Comparison of ENCODE assay signal across 28 mouse cellular contexts in genomic region chr1:166730215-166730614, GRCm38 (mm10). TPM values are rescaled to one million over a fixed set of nuclear protein-coding genes. Genes with fewer than 3 reads are reported as not detected.
DNase-seq lines count a peak whose midpoint lies in the region; ATAC-seq and TF ChIP-seq lines count a peak whose summit lies in the region.
"Had no signal": no experiment of that assay in that cellular context is flagged by ENCODE, and none has a peak within 500 bp of the region (broad histone marks: within the 10 kb centered on the region; RNA-seq: fewer than 3 reads in every experiment).

No protein-coding gene starts in this region.

- H3K4me3 ChIP-seq in CH12.LX (replicated peaks in 1 of 3; ENCODE audit: low read depth in 2 of 3, low read length in 2 of 3, poor library complexity in 1 of 3) (peak overlapping the region in 1 of 3 experiments; percentile 33), MEL (ENCODE audit: control insufficient read depth in 1 of 2, insufficient read depth in 1 of 2, low read depth in 2 of 2, low read length in 2 of 2) (no peak overlapping the region)
- no peak overlapping the region for H3K4me3 ChIP-seq in neural tube, embryonic 15.5 days (replicated peaks)
- H3K4me3 ChIP-seq in midbrain, embryonic 11.5 days (ENCODE audit: low read depth, low read length): no peak overlapping the region
- no peak overlapping the region for H3K4me3 ChIP-seq in intestine, embryonic 16.5 days (ENCODE audit: low read length)

- H3K27me3 ChIP-seq in CH12.LX (replicated peaks) (no peaks in the 10 kb centered on the region), MEL (ENCODE audit: control insufficient read depth in 1 of 2, insufficient read depth in 2 of 2, low read length in 2 of 2) (no peaks in the 10 kb centered on the region; a peak in 1 of 4 replicates)
- no peaks in the 10 kb centered on the region for H3K27me3 ChIP-seq in neural tube, embryonic 15.5 days (replicated peaks)
- no peaks in the 10 kb centered on the region for H3K27me3 ChIP-seq in midbrain, embryonic 11.5 days (ENCODE audit: control insufficient read depth, insufficient read depth, low read length)
- no peaks in the 10 kb centered on the region for H3K27me3 ChIP-seq in intestine, embryonic 16.5 days (replicated peaks; ENCODE audit: control insufficient read depth, insufficient read depth, low read length)

- 69% methylated on average over 2 of the region's 2 CpGs for WGBS in neural tube, embryonic 15.5 days
- 75% methylated on average over 2 of the region's 2 CpGs for WGBS in midbrain, embryonic 11.5 days
- WGBS in intestine, embryonic 16.5 days: 67% methylated on average over 2 of the region's 2 CpGs

- H3K36me3 ChIP-seq in CH12.LX (replicated peaks in 1 of 2; ENCODE audit: control insufficient read depth in 1 of 2, insufficient read depth in 1 of 2, low read length in 1 of 2) (no peaks in the 10 kb centered on the region), MEL (ENCODE audit: control insufficient read depth in 1 of 2, insufficient read depth in 2 of 2, low read length in 2 of 2) (no peaks in the 10 kb centered on the region)
- H3K36me3 ChIP-seq in neural tube, embryonic 15.5 days: no peaks in the 10 kb centered on the region
- H3K36me3 ChIP-seq in midbrain, embryonic 11.5 days (ENCODE audit: control insufficient read depth, insufficient read depth, low read length): no peaks in the 10 kb centered on the region
- H3K36me3 ChIP-seq in intestine, embryonic 16.5 days (ENCODE audit: control insufficient read depth, insufficient read depth, low read length): no peaks in the 10 kb centered on the region
- H3K36me3 ChIP-seq: G1E had no signal

- TF ChIP-seq POLR2A in CH12.LX (IDR thresholded peaks at IDR 0.05; ENCODE audit: low read depth, low read length): no peak
- TF ChIP-seq POLR2A in MEL (IDR thresholded peaks at IDR 0.05; ENCODE audit: control insufficient read depth in 1 of 2, insufficient read depth in 1 of 2, low read depth in 1 of 2, low read length in 2 of 2, poor library complexity in 1 of 2): no peak

- TF ChIP-seq CTCF in CH12.LX (conservative IDR thresholded peaks at IDR 0.05 in 1 of 2, IDR thresholded peaks at IDR 0.05 in 1 of 2; ENCODE audit: low read depth in 2 of 2, low read length in 2 of 2) (no peak), MEL (IDR thresholded peaks at IDR 0.05 in 2 of 3, conservative IDR thresholded peaks at IDR 0.05 in 1 of 3; ENCODE audit: control insufficient read depth in 1 of 3, insufficient read depth in 1 of 3, low read depth in 2 of 3, low read length in 3 of 3, poor library complexity in 1 of 3, severe bottlenecking in 1 of 3) (no peak)

- H3K9me3 ChIP-seq in CH12.LX (replicated peaks; ENCODE audit: low read length): no peaks in the 10 kb centered on the region
- H3K9me3 ChIP-seq in MEL (replicated peaks; ENCODE audit: insufficient read depth, low read length): no peaks in the 10 kb centered on the region
- H3K9me3 ChIP-seq in neural tube, embryonic 15.5 days (replicated peaks): no peaks in the 10 kb centered on the region
- no peaks in the 10 kb centered on the region for H3K9me3 ChIP-seq in midbrain, embryonic 11.5 days (ENCODE audit: control insufficient read depth, low read length)
- H3K9me3 ChIP-seq in intestine, embryonic 16.5 days (ENCODE audit: control insufficient read depth, low read length): no peaks in the 10 kb centered on the region

- TF ChIP-seq RAD21 in CH12.LX (IDR thresholded peaks at IDR 0.05; ENCODE audit: low read depth, low read length) (no peak), MEL (IDR thresholded peaks at IDR 0.05; ENCODE audit: low read depth, low read length) (no peak)

- H3K4me2 ChIP-seq in CH12.LX (ENCODE audit: insufficient read depth, low read depth, poor library complexity, severe bottlenecking): no peak overlapping the region
- H3K4me2 ChIP-seq in neural tube, embryonic 15.5 days: no peak overlapping the region
- H3K4me2 ChIP-seq in midbrain, embryonic 11.5 days: no peak overlapping the region
- no peak overlapping the region for H3K4me2 ChIP-seq in intestine, embryonic 16.5 days (ENCODE audit: low read depth, low read length)

- no peak overlapping the region for H3K9ac ChIP-seq in CH12.LX (ENCODE audit: insufficient read depth, low read depth)
- H3K9ac ChIP-seq in MEL (ENCODE audit: control insufficient read depth, low read depth, low read length, poor library complexity, severe bottlenecking): no peak overlapping the region
- no peak overlapping the region for H3K9ac ChIP-seq in neural tube, embryonic 15.5 days (replicated peaks)
- H3K9ac ChIP-seq in midbrain, embryonic 11.5 days (ENCODE audit: low read length): no peak overlapping the region
- H3K9ac ChIP-seq in intestine, embryonic 16.5 days (ENCODE audit: low read depth, low read length): no peak overlapping the region

- H3K27ac ChIP-seq in CH12.LX (ENCODE audit: insufficient read depth, low read depth) (no peak overlapping the region), MEL (ENCODE audit: control insufficient read depth, low read depth, low read length) (no peak overlapping the region)
- H3K27ac ChIP-seq in neural tube, embryonic 15.5 days (replicated peaks): no peak overlapping the region
- no peak overlapping the region for H3K27ac ChIP-seq in midbrain, embryonic 11.5 days (ENCODE audit: low read depth, low read length)
- H3K27ac ChIP-seq in intestine, embryonic 16.5 days (ENCODE audit: low read length): no peak overlapping the region

- no peaks in the 10 kb centered on the region for H3K79me2 ChIP-seq in CH12.LX (replicated peaks; ENCODE audit: control insufficient read depth, extremely low read depth, insufficient read depth, poor library complexity, severe bottlenecking)
- no peaks in the 10 kb centered on the region for H3K79me2 ChIP-seq in MEL (ENCODE audit: control insufficient read depth, insufficient read depth, low read length, poor library complexity)

- dilution Hi-C loops in CH12.LX (cut with MboI; ENCODE audit: extremely low pct_ligation_motif_present, extremely low pct_unique_long_range_greater_than_20kb, low sequenced_read_pairs): no loop called here

- TF ChIP-seq EP300 in CH12.LX (IDR thresholded peaks at IDR 0.05; ENCODE audit: low read length) (peak; percentile 31; the same call in 1 of the 2 replicates), MEL (IDR thresholded peaks at IDR 0.05; ENCODE audit: low read depth in 1 of 2, low read length in 2 of 2) (no peak)

- H3K4me1 ChIP-seq in CH12.LX (ENCODE audit: control insufficient read depth in 1 of 2, insufficient read depth in 2 of 2) (peaks cover 9 to 45% of the 10 kb centered on the region in 2 experiments), MEL (ENCODE audit: control insufficient read depth in 1 of 2, insufficient read depth in 2 of 2, low read length in 2 of 2) (no peaks in the 10 kb centered on the region)
- H3K4me1 ChIP-seq in neural tube, embryonic 15.5 days: no peaks in the 10 kb centered on the region
- no peaks in the 10 kb centered on the region for H3K4me1 ChIP-seq in midbrain, embryonic 11.5 days (ENCODE audit: control insufficient read depth, insufficient read depth, low read length)
- no peaks in the 10 kb centered on the region for H3K4me1 ChIP-seq in intestine, embryonic 16.5 days (ENCODE audit: control insufficient read depth, insufficient read depth, low read length)

- DNase-seq in CH12.LX (ENCODE audit: extremely low read depth) (peak; percentile 42), MEL (ENCODE audit: low read depth, low spot score) (peak; percentile 6)
- no peak for DNase-seq in urinary bladder, adult 2 months (ENCODE audit: low spot score)
- no peak for DNase-seq in midbrain, embryonic 11.5 days (ENCODE audit: low spot score, missing footprints)
- DNase-seq: adrenal gland, adult 2 months; adrenal gland, adult 8-10 months; adrenal gland, postnatal 10 days; adrenal gland, postnatal 14 days; adrenal gland, postnatal 25 days; adrenal gland, postnatal 36 days; B cell, adult 2 months; cerebellum, adult 11 months; cerebellum, adult 11-12 months; cerebellum, adult 18-20 months; cerebellum, adult 2 months had no signal

- in situ Hi-C loops in CH12.LX (cut with MboI; ENCODE audit: low pct_ligation_motif_present, low pct_unique_long_range_greater_than_20kb, low sequenced_read_pairs): loop anchor here (25.0 kb wide), 1 partner anchor 482 kb away; no protein-coding TSS in a partner anchor

- ATAC-seq in granulocyte monocyte progenitor cell, adult 5-6 weeks (replicated peaks; ENCODE audit: poor library complexity, severe bottlenecking): peak; percentile 40; the same call in 1 of the 2 replicates
- ATAC-seq in megakaryocyte, adult 5-6 weeks (ENCODE audit: poor library complexity, severe bottlenecking): peak; percentile 51
- ATAC-seq in neural tube, embryonic 15.5 days (ENCODE audit: low FRiP score): no peak
- no peak for ATAC-seq in midbrain, embryonic 11.5 days (ENCODE audit: low FRiP score)
- no peak for ATAC-seq in intestine, embryonic 16.5 days
- ATAC-seq: activated CD4-positive, CD25-positive, alpha-beta regulatory T cell, adult 4 months; CD4-positive, CD25-positive, alpha-beta regulatory T cell, adult 4 months; Patski had no signal

TF ChIP-seq in CH12.LX, 34 proteins besides CTCF, POLR2A, EP300 and RAD21:
- TF ChIP-seq RCOR1 (conservative IDR thresholded peaks at IDR 0.05; ENCODE audit: low read depth, low read length): no peak
- TF ChIP-seq IRF4 (IDR thresholded peaks at IDR 0.05; ENCODE audit: low read depth, low read length): peak; percentile 61

TF ChIP-seq in MEL, 35 proteins besides CTCF, POLR2A, EP300 and RAD21:
- TF ChIP-seq GATA1 (IDR thresholded peaks at IDR 0.05; ENCODE audit: low read depth, low read length) (no peak), ZC3H11A (IDR thresholded peaks at IDR 0.05; ENCODE audit: low read depth, low read length) (no peak)

RNA-seq across cellular contexts. Expression of gene Fmo9, which starts 48.6 kb away (rescaled TPM):
- total RNA-seq in CH12.LX (2012; rRNA removed): not detected in 2 replicates
- not detected in 2 replicates for total RNA-seq in CH12.LX (2014; rRNA removed)
- polyA plus RNA-seq in CH12.LX (2012; ENCODE audit: insufficient read length, low read depth): not detected in 2 replicates
- not detected in 2 replicates for total RNA-seq in MEL (2012; rRNA removed)
- not detected for polyA plus RNA-seq in MEL (2012; ENCODE audit: insufficient read depth in 1 of 2, insufficient read length in 2 of 2, low read depth in 1 of 2, low replicate concordance in 2 of 2, missing spikeins in 1 of 2)
- not detected in 2 replicates for total RNA-seq in granulocyte monocyte progenitor cell, adult 5-6 weeks (2014; fragmentation: Nextera tagmentation)
- not detected in 2 replicates for total RNA-seq in granulocyte monocyte progenitor cell, adult 5-6 weeks (2017)
- not detected in 2 replicates for total RNA-seq in megakaryocyte, adult 5-6 weeks (2015)
- total RNA-seq in megakaryocyte, adult 5-6 weeks (2017): not detected in 2 replicates
- not detected in 2 replicates for polyA plus RNA-seq in urinary bladder, adult 2 months (2012; rRNA removed)
- not detected in 2 replicates for polyA plus RNA-seq in neural tube, embryonic 15.5 days (2015; fragmentation: Nextera tagmentation; extraction: Ambion mirVana)
- polyA plus RNA-seq in midbrain, embryonic 11.5 days (2014; fragmentation: Nextera tagmentation; extraction: Ambion mirVana): not detected in 2 replicates
- polyA plus RNA-seq in intestine, embryonic 16.5 days (2015; fragmentation: Nextera tagmentation; extraction: Ambion mirVana): not detected in 2 replicates
- total RNA-seq: adrenal gland, adult 18-20 months; adrenal gland, adult 2 months; adrenal gland, adult 8-10 months; adrenal gland, postnatal 10 days; adrenal gland, postnatal 14 days; adrenal gland, postnatal 25 days; adrenal gland, postnatal 36 days; adrenal gland, postnatal 4 days; ES-E14; G1E had no signal
- polyA plus RNA-seq: activated CD4-positive, CD25-positive, alpha-beta regulatory T cell, adult 4 months; adrenal gland, adult 2 months; brain, embryonic 14.5 days; C2C12; CD4-positive, CD25-positive, alpha-beta regulatory T cell, adult 4 months; cerebellum, adult 2 months; G1E; Patski had no signal

Comparison
In these comparisons a context has a peak if more than half of its experiments do, and no peak if none do; other contexts are left out.
1. DNase-seq: peak in CH12.LX (single experiment) and MEL (single experiment); none in urinary bladder, adult 2 months (single experiment) and midbrain, embryonic 11.5 days (single experiment).
2. ATAC-seq: peak in granulocyte monocyte progenitor cell, adult 5-6 weeks (single experiment) and megakaryocyte, adult 5-6 weeks (single experiment); none in neural tube, embryonic 15.5 days (single experiment), midbrain, embryonic 11.5 days (single experiment) and intestine, embryonic 16.5 days (single experiment).
3. Of the 35 proteins assayed by ChIP-seq in both MEL and CH12.LX: peak only in MEL: none; only in CH12.LX: EP300; in both: none; in neither: 34.